Mouse (Mus musculus) brain, adult 2 months (tissue): ENCODE data around the gene Prkcsh.

Experiments
- DNase-seq: peaks from one replicate; pipeline ENCODE4 v3.0.0; 2011; ENCODE audit warnings: low read depth, low spot score

The Prkcsh gene

DNA sequence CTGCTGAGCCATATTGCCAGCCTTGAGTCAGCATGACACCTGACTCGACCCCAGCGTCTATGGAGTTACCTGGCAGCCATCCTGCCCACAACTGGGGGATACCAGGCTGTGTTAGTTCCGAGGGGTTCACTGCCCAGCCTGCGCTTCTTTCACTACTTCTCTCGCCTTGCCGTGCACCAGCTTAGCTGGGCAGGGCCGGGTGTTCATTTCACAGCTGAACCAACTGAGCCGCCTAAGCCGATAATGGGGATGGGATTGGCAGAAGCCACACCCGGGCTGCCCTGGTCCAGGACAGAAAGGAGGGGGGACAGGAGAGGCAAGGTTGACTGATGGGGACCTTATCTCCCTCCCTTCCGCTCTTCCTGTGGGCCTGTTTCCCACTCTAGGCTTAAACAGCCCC, 46.7 kb downstream of the Prkcsh start:
- DNase-seq: peak; percentile 49

DNA sequence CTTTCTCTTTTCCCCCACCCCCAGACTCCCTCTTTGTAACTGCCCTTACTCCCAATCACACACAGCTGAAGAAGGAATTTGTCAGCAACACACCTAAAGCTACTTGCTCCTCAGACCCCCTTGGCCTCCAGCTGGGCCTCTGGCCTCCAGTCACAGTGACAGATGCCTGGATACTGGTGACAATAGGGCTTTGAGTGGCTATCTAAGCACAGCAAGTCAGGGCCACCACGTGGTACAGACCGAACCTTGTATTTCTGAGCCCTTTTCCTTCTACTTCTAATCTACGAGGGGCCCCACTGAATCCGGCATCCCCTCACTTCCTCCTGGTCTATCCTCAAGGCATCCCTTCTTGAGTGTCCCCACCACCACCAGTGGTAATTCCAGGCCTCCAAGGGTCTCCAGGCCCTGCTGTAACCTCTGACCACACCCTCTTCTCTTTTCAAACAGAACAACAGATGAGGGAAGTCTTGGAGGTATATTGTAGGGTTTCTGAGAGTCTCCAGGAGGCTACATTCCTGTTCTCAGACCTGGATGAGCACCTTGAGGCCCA, 47.2 kb downstream of the Prkcsh start:
- DNase-seq: peak; percentile 77

DNA sequence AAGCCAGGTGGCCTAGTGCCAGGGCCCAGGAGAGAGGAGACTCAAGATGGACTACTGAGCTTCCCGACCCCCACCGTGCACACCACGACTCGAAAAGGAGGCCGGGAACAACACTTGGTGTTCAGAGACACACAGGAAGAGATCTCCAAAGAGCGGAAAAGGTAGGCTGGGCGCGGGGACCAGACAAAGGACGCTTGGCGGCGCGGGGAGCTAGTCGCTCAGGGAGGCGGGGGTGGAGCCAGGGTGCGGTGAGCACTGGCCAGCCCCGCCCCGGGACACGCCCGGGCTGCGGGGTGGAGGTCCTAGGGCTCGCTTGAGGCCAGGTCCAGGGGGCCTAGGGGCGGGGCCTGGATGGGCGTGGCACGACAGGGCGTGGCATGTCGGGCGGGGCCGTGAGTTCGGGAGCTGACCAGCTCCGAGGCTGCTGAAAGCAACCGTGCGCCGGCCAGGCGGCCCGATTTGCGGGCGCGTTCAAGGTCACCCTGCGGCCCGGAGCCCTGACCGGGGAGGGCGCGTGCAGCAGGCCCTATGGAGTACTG, 47.8 kb downstream of the Prkcsh start:
- DNase-seq: peak; percentile 84

DNA sequence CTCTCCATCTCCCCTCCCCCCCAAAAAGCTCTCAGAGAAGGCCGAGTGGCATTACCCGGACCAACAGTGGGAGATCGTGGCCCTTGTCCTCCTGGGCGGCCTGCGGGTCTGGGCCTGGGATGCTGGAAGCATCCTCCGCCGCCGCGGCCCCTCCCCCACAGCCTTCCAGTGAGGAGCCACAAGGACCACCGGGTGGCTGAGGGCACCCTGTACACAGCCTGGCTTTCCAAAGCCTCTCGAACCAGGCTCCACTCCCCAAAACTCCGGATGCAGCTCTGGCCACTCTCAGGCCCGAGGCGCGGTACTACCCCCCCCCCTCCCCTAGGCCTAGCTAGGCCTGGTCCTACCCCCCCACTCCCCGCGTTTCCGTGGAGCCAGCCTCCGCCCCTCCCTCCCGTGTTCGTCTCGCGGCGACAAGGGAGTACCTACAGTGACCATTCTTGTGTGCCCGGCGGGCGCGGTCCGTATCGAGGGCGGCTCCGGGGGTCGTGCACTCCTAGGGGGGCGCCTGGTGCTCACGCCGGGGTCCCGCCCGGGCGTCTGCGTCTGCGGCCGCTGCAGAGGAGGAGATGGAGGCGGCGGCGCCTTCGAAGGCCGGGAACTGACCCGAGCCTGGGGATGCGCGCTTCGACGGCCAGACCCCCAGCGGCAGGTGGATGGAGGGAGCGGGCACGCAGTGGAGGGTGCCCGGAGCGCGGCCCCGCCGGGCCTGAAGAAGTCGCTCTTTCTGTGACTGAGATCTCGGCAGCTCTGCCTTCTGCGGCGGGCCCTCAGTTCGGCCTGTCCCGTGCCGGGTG, 48.8 kb downstream of the Prkcsh start:
- DNase-seq: peak; percentile 69

DNA sequence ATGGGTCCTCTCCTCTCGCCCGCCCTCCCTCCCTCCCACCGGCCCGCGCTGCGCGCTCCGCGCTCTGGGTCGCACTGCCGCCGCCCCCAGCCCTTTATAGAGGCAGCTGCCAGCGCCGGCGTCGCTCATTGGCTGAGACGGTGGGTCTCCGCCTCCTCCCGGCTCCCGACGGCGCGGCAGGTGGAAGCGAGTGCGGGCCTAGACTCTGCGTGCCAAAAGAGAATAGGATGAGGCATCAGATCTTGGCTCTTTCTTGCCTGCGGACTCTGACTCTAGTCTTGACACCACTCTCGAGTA, 49.3 kb downstream of the Prkcsh start, which contains the start of gene Elavl3:
TSS of gene Elavl3 (minus strand) at position 66 of the 297 bp plus-strand sequence.
- peak; percentile 95 for DNase-seq

DNA sequence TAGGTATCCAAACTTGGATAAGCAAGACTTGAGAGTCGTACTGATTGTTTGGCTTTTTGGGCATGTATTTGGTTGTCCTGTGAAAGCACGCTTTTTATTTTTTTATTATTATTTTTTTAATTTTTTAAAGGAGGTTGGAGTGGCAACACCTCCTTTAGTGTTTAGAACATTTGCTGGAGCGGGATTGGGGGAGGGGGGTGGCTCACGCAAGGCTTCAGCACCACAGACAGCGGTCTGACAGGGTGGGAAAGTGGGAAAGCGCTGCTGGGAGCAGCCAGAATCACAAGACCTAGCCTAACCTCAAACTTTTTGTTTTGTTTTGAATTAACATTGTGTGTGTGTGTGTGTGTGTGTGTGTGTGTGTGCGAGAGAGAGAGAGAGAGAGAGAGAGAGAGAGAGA, 51.1 kb downstream of the Prkcsh start:
- no peak for DNase-seq

DNA sequence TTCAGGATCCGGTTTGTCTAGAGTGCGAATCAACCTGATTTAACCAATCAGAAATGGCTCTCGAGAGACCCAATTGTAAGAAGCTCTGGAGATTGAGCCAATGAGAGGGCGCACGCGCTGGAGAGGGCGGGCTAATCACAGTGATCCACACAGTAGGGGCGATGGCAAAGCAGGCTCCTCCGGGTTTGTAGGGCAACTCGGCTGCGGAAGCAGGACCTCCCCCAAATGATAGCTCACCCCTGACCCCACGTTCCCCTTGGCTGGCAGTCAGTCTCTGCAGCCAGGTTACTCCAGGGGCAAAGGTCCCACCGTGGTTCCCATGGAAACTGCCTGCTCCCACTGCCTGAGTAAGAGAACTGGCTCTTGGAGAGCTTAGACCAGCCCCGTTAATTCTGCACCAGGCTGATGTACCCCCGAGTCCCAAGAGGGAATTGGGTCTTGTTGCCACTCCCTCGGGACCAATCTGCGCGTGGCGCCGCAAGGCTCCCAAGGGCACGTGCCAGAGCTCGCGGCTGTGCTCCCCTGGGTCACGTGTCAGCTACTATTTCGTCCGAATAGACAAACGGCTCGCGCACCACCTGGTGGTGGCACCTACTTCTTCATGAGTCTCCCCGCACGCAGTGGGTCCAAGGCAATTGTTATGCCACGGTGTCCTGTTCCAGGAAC, 51.9 kb downstream of the Prkcsh start:
- peak; percentile 96 for DNase-seq

DNA sequence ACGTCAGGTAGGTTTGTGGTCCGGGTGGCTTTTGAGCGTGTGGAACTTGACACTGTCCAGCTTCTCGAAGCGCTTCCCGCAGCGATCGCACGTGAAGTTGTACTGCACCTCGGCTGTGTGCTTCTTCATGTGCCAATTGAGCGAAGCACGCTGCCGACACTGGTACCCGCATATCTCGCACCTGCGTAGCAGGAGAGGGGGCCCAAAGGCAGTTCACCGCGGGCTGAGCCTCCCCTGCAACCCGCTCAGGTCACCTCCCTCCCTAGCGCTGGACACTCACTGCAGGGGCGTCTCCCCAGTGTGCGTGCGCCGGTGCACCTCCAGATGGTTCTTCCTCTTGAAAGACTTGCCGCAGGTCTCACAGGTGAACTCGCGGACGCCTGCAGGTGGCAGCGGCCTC, 53.1 kb downstream of the Prkcsh start:
- DNase-seq: no peak

DNA sequence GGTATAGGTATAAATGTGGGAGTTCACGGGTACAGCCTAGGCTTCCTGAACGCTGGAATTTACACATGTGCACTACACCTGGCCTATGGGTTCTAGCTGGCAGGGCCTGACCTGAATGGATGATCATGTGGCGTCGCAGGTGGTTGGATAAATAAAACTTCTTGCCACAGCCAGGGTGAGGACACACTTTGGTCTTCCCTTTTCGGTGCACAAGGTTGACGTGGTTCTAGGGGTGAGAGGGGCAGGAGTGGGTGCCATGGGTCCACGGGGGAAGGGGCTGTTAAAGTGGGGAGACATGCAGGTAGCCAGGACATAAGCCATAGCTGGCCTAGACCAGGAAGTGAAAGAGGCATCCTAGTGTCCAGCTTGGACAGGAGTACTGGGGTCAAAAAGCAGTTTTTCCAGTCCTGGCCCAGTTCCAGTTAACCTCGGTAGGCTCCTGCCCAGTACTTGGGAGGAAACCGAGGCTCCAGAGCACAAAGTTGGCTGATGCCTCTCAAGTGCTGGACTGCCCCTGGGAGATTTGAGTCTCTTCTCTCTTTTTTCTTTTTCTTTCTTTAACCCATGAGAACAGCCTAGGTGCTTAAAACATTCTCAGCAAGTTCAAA, 53.8 kb downstream of the Prkcsh start:
- no peak for DNase-seq

DNA sequence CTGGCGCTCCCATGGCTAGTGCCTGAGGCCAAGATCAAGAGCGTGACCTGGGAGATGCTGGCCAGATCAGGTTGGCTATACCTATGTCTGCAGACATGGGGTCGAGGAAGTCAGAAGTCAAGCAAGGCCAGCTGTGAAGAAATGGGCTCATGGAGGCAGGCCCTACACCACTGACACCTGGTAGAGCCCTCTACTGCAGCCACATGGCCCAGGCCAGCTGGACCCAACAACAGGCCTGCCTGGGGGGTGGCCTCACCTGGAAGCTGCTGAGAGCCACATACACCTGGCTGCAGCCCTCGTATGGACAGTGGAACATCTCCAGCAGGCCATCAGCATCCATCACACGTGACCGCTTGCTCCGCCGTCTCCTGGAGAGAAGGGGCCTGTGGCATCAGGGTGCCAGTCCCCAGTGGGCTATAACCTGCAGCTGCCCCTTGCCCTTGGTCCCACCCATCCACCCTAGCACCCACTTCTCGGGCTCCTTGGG, 54.5 kb downstream of the Prkcsh start:
- DNase-seq: no peak

DNA sequence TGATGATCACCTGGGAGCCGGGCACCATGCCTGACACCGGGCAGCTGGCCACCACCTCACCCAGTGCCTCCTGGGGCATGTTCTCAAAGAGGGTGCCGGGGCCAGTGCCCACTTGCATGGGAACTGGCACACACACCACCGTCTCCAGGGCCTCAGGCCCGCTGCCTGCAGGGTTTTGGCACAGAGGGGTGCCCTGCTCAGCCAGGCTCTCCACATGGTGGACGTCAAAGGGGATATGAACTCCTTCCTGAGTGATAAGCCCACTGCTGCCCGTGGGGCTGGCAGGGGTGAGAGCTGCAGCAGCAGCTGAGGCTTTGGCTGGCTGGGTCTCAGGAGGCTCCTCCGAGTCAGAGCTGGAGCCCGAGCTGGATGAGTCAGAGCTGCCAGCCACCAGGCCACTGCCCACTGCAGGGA, 55.4 kb downstream of the Prkcsh start:
- DNase-seq: peak; percentile 66

DNA sequence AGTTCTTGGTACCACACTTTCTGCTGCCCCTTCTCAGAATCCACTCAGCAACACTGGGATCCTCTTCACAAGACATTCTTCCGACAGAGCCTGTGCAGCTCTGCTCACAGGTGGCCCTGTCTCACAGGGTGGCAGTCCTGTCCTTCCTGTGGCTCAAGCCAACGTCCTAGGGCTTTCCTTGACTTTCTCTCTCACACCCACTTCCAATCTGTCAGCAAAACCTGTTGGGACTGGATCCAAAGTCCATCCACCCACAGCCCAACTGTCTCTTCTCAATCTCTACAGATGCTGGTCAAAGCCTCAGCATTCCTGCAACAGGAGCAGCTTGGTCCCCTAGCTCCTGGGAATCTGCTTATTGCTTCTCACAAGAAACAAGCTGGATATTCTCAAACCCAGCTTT, 58.7 kb downstream of the Prkcsh start:
- DNase-seq: peak; percentile 94
